Mouse (Mus musculus) forebrain, embryonic 11.5 days (tissue): Measurements from ENCODE around the gene Kcmf1. TPM values are rescaled to one million over a fixed set of nuclear protein-coding genes. Genes with fewer than 3 reads are reported as not detected.
A peak's percentile ranks its signal among the peaks of the same experiment; 100 is the strongest.

ENCODE experiments used
- ATAC-seq: fragments of 200-750 bp; cut with Nextera tagmentation; replicated peaks from 2 replicates; pipeline ENCODE4 v1.8.0; 2017; ENCODE audit warnings: moderate TSS enrichment; ENCODE audit not compliant: low FRiP score
- DNase-seq: peaks from one replicate; pipeline ENCODE4 v3.0.0-alpha.2; 2017; ENCODE audit warnings: low spot score
- H3K27ac ChIP-seq: fragments of 300-500 bp; sonication (generic); 2 replicates; pipeline ENCODE4 v1.5.1; 2014; ENCODE audit warnings: low read depth, low read length
- H3K27me3 ChIP-seq: fragments of 300-500 bp; sonication (generic); 2 replicates; pipeline ENCODE4 v1.6.1; 2014; ENCODE audit warnings: mild to moderate bottlenecking, low read length, mixed read lengths; ENCODE audit not compliant: control insufficient read depth, insufficient read depth
- H3K36me3 ChIP-seq: fragments of 300-500 bp; sonication (generic); 2 replicates; pipeline ENCODE4 v1.6.1; 2014; ENCODE audit warnings: mild to moderate bottlenecking, low read length, moderate library complexity, mixed read lengths; ENCODE audit not compliant: control insufficient read depth, insufficient read depth
- H3K4me1 ChIP-seq: fragments of 300-500 bp; sonication (generic); replicated peaks from 2 replicates; pipeline ENCODE4 v1.6.1; 2014; ENCODE audit warnings: low read length, mixed read lengths; ENCODE audit not compliant: control insufficient read depth, insufficient read depth
- H3K4me2 ChIP-seq: fragments of 300-500 bp; sonication (generic); 2 replicates; pipeline ENCODE4 v1.6.1; 2014; ENCODE audit warnings: low read depth, mild to moderate bottlenecking, low read length, moderate library complexity, mixed read lengths; ENCODE audit not compliant: severe bottlenecking
- H3K4me3 ChIP-seq: fragments of 300-500 bp; sonication (generic); 2 replicates; pipeline ENCODE4 v1.5.1; 2014; ENCODE audit warnings: low read depth, low read length
- H3K9ac ChIP-seq: fragments of 300-500 bp; sonication (generic); 2 replicates; pipeline ENCODE4 v1.6.1; 2014; ENCODE audit warnings: low read length
- H3K9me3 ChIP-seq: fragments of 300-500 bp; sonication (generic); 2 replicates; pipeline ENCODE4 v1.6.1; 2016; ENCODE audit warnings: low read length, mixed read lengths; ENCODE audit not compliant: control insufficient read depth
- WGBS: fragments of 180-500 bp; shearing (Covaris S2); extraction: QIAGEN DNeasy Blood & Tissue Kit; methylation state at CpG from one replicate; pipeline ENCODE4 v1.1.7; 2014; 5-methylcytosine and 5-hydroxymethylcytosine counted together
- polyA plus RNA-seq: library from polyadenylated mRNA; unstranded; fragments of >200 nt; fragmentation: Nextera tagmentation; extraction: Ambion mirVana; gene quantifications from 2 replicates; pipeline ENCODE4 v1.2.1, GENCODE M21; 2014

Gene Kcmf1
- polyA plus RNA-seq, 1 experiment from 2014 or later: 45.1 TPM

GRCm38 (mm10) chr6:72914087-72914749, 14.4 kb upstream of the Kcmf1 start:
- ATAC-seq (no peak), DNase-seq (no peak)
- no peak overlapping the region for H3K9ac ChIP-seq
- H3K36me3 ChIP-seq: no peaks in the 10 kb centered on the region
- no peak overlapping the region for H3K4me2 ChIP-seq
- H3K27ac ChIP-seq: no peak overlapping the region
- H3K9me3 ChIP-seq: no peaks in the 10 kb centered on the region
- H3K27me3 ChIP-seq: no peaks in the 10 kb centered on the region
- H3K4me1 ChIP-seq: no peaks in the 10 kb centered on the region
- no peak overlapping the region for H3K4me3 ChIP-seq
- WGBS: 87% methylated on average over 6 of the region's 6 CpGs

GRCm38 (mm10) chr6:72911261-72911660, 11.5 kb upstream of the Kcmf1 start:
- no peak overlapping the region for H3K9ac ChIP-seq
- no peak overlapping the region for H3K4me2 ChIP-seq
- no peaks in the 10 kb centered on the region for H3K9me3 ChIP-seq
- no peaks in the 10 kb centered on the region for H3K4me1 ChIP-seq
- no peaks in the 10 kb centered on the region for H3K27me3 ChIP-seq
- ATAC-seq (no peak), DNase-seq (no peak)
- H3K4me3 ChIP-seq: no peak overlapping the region
- no peak overlapping the region for H3K27ac ChIP-seq
- 66% methylated on average over 4 of the region's 4 CpGs for WGBS
- H3K36me3 ChIP-seq: no peaks in the 10 kb centered on the region

DNA sequence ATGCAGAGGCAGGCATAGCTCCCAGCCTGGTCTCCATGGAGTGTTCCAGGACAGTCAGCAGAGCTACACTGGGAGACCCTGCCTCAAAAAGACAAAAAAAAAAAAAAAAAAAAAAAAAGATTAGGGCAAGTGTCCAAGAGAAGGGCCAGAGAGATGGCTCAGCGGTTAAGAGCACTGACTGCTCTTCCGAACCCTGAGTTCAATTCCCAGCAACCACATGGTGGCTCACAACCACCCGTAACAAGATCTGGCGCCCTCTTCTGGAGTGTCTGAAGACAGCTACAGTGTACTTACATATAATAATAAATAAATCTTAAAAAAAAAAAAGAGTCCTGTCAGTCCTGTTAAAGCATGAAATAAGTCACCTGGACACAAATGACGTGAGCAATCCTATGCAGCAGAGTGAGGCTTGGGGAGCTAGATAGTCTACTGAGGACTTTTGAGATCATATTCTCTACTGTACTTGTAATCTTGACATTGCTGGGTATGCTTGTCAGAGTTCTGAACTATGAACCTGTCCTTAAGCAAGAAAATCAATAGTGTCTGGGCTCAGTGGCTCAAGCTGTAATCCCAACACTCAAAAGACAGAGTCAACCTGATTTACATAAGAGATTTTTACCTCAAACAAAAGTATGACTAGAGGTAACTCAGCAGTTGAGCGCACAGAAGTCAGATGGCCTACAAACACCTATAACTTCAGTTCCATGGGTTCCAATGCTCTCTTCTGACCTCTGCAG, 2.6 kb upstream of the Kcmf1 start:
- DNase-seq (no peak), ATAC-seq (no peak)
- Histone ChIP-seq H3K9ac (no peak overlapping the region), H3K4me3 (no peak overlapping the region), H3K4me2 (no peak overlapping the region), H3K27me3 (no peaks in the 10 kb centered on the region), H3K36me3 (no peaks in the 10 kb centered on the region), H3K27ac (no peak overlapping the region), H3K9me3 (no peaks in the 10 kb centered on the region), H3K4me1 (peaks cover 5% of the 10 kb centered on the region; the same call in 1 of the 2 replicates)
- 84% methylated on average over 6 of the region's 6 CpGs for WGBS

DNA sequence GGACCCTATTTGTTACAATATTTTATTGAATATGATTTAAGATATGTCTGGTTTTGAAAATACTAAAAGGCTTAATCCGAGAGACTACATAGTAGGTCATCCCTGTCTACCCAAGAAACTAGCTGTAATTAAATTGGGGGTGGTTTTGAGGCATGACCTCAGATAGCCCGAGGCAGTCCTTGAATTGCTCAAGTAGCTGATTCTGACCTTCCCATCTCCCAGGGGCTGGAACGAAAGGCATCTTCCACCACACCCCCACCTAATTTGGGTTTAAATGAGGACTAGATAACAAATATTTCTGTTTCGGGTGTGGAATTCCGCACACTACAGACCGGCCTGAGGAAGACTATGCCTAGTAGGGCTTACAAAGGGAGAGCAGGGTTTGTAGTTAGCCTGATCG, 1.2 kb upstream of the Kcmf1 start:
- peak overlapping the region; percentile 69; the same call in 1 of the 2 replicates for H3K4me2 ChIP-seq
- no peak overlapping the region for H3K27ac ChIP-seq
- 62% methylated on average over 7 of the region's 7 CpGs for WGBS
- H3K4me1 ChIP-seq: peaks cover 5% of the 10 kb centered on the region; the same call in 1 of the 2 replicates
- peak overlapping the region; percentile 97 for H3K4me3 ChIP-seq
- peak overlapping the region; percentile 98 for H3K9ac ChIP-seq
- no peaks in the 10 kb centered on the region for H3K9me3 ChIP-seq
- no peaks in the 10 kb centered on the region for H3K27me3 ChIP-seq
- ATAC-seq (no peak), DNase-seq (no peak)
- H3K36me3 ChIP-seq: no peaks in the 10 kb centered on the region

GRCm38 (mm10) chr6:72899201-72899780, 488 bp downstream of the Kcmf1 start:
- DNase-seq (no peak), ATAC-seq (peak; percentile 63)
- Histone ChIP-seq H3K27me3 (no peaks in the 10 kb centered on the region), H3K9me3 (no peaks in the 10 kb centered on the region), H3K27ac (peak overlapping the region; percentile 97), H3K9ac (peak overlapping the region; percentile 98), H3K4me3 (peak overlapping the region; percentile 97), H3K36me3 (no peaks in the 10 kb centered on the region), H3K4me1 (peaks cover 5% of the 10 kb centered on the region; the same call in 1 of the 2 replicates), H3K4me2 (peak overlapping the region; percentile 65; the same call in 1 of the 2 replicates)
- 1% methylated on average over 47 of the region's 85 CpGs for WGBS

DNA sequence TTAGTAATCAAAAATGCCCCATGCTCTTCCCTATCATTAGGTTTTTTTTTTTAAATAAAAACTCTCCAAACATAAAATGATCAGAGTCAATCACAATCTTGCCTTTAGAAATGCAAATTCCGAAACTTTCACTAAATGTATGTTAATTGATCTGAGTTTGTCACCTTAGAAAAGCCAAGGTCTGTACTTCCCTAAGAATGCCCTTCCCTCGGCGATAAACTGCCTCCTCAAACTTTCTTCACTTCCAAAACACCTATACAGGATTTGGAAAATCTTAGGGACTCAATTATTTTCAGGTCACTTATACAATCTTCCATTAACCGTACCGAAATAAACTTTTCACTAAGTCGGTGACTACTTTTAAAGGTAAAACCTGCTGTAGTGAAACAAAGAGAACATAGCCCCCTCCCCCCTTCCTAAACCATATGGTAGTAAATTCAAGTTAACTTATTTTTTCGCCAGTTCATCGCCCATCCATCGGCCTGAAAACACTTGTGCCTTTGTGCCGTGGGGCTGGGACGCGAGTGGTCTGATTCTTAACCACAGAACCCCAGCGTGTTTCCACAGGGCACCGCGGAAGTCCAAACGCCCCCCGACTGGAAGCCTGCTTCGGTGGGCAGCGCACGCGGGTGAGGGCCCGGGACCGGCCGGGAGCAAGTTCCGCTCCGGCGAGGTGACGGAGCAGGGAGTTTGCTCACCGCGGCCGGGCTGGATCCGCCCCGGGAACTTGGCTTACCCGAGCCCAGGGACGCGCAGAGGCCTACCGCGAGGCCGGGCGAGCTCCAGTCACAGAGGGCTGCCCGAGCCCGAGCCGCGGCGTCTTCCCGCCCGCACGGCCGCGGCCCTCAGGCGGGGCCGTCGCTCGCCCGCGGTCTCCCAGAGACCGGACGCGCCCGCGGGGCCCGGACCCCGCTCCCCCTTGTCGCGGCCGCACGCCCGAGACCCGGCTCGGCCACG, 1.3 kb downstream of the Kcmf1 start:
- Histone ChIP-seq H3K27ac (peak overlapping the region; percentile 97), H3K36me3 (no peaks in the 10 kb centered on the region), H3K4me1 (peaks cover 5% of the 10 kb centered on the region; the same call in 1 of the 2 replicates), H3K4me3 (peak overlapping the region; percentile 97), H3K9ac (peak overlapping the region; percentile 98), H3K4me2 (peak overlapping the region; percentile 65), H3K9me3 (no peaks in the 10 kb centered on the region), H3K27me3 (no peaks in the 10 kb centered on the region)
- DNase-seq (peak; percentile 87), ATAC-seq (peak; percentile 57)
- under 1% methylated on average over 67 of the region's 71 CpGs for WGBS

GRCm38 (mm10) chr6:72895000-72895399, 4.8 kb downstream of the Kcmf1 start:
- ATAC-seq: no peak
- Histone ChIP-seq H3K4me3 (no peak overlapping the region), H3K27me3 (no peaks in the 10 kb centered on the region), H3K36me3 (no peaks in the 10 kb centered on the region; the same call in 1 of the 2 replicates), H3K9ac (no peak overlapping the region), H3K4me1 (peaks cover 2% of the 10 kb centered on the region; the same call in 1 of the 2 replicates), H3K4me2 (no peak overlapping the region), H3K27ac (no peak overlapping the region), H3K9me3 (no peaks in the 10 kb centered on the region)
- 88% methylated on average over 3 of the region's 3 CpGs for WGBS
- no peak for DNase-seq

- WGBS: 99% methylated on average over 2 of the region's 2 CpGs
- Histone ChIP-seq H3K27ac (no peak overlapping the region), H3K4me3 (no peak overlapping the region), H3K9me3 (no peaks in the 10 kb centered on the region), H3K4me1 (no peaks in the 10 kb centered on the region), H3K4me2 (no peak overlapping the region), H3K36me3 (no peaks in the 10 kb centered on the region; the same call in 1 of the 2 replicates), H3K27me3 (no peaks in the 10 kb centered on the region), H3K9ac (no peak overlapping the region)
- ATAC-seq (no peak), DNase-seq (no peak)
Observed at GRCm38 (mm10) chr6:72891238-72891637, 8.5 kb downstream of the Kcmf1 start.
